Mouse (Mus musculus): ENCODE measurements around the gene Zbtb45.

The Zbtb45 gene

GRCm38 (mm10) chr7:12995862-12996261, 14.0 kb downstream of the Zbtb45 start:
- no peak for DNase-seq

GRCm38 (mm10) chr7:12993148-12993547, 16.7 kb downstream of the Zbtb45 start:
- DNase-seq, result no peak

GRCm38 (mm10) chr7:12992222-12992621, 17.6 kb downstream of the Zbtb45 start:
- peak in 1 of 2 experiments; percentile 43 for DNase-seq

- no peak for DNase-seq
These were observed 22.2 kb downstream of the Zbtb45 start for GRCm38 (mm10) chr7:12987409-12988189.

- no peak for DNase-seq
These were observed 22.9 kb downstream of the Zbtb45 start for GRCm38 (mm10) chr7:12986906-12987305.

GRCm38 (mm10) chr7:12985724-12986123, 24.1 kb downstream of the Zbtb45 start:
- DNase-seq, result no peak

GRCm38 (mm10) chr7:12980291-12980690, 29.5 kb downstream of the Zbtb45 start:
- no peak for DNase-seq

- DNase-seq, result no peak
These were observed 30.1 kb downstream of the Zbtb45 start for GRCm38 (mm10) chr7:12979776-12980175.

GRCm38 (mm10) chr7:12978931-12979722, 30.7 kb downstream of the Zbtb45 start:
- no peak for DNase-seq

GRCm38 (mm10) chr7:12977682-12978389, 32.0 kb downstream of the Zbtb45 start, which contains the start of gene Zfp446:
Gene Zfp446, plus strand, starts transcription at chr7:12977848.
- DNase-seq, result peak; percentile 99 to 100

GRCm38 (mm10) chr7:12970906-12971305, 38.9 kb downstream of the Zbtb45 start:
- no peak for DNase-seq

- DNase-seq, result peak; percentile 76 to 83
These were observed 43.6 kb downstream of the Zbtb45 start for GRCm38 (mm10) chr7:12966104-12966845.

GRCm38 (mm10) chr7:12965678-12966091, 44.1 kb downstream of the Zbtb45 start, which contains the start of gene Zfp324:
Gene Zfp324, plus strand, starts transcription at chr7:12965838.
- DNase-seq, result peak; percentile 95 to 97

GRCm38 (mm10) chr7:12961511-12962141, 48.2 kb downstream of the Zbtb45 start:
- peak; percentile 51 to 73 for DNase-seq

- DNase-seq, result no peak
These were observed 50.1 kb downstream of the Zbtb45 start for GRCm38 (mm10) chr7:12959718-12960117.

GRCm38 (mm10) chr7:12958948-12959347, 50.9 kb downstream of the Zbtb45 start:
- no peak for DNase-seq

GRCm38 (mm10) chr7:12957511-12957910, 52.3 kb downstream of the Zbtb45 start:
- no peak for DNase-seq

GRCm38 (mm10) chr7:12954896-12955295, 54.9 kb downstream of the Zbtb45 start:
- DNase-seq, result no peak
